Mouse (Mus musculus) naive thymus-derived CD4-positive, alpha-beta T cell, adult 2 months (primary cell): Measurements from ENCODE around the gene Vmn1r93.
"Not testable (repeated sequence)": the region's sequence is repeated elsewhere in the genome, so short reads cannot be mapped to it uniquely, and the experiment has no call there.

ENCODE experiments used
- DNase-seq: peaks from one replicate; pipeline ENCODE4 v3.0.0-alpha.2; 2011; ENCODE audit warnings: low read depth

Vmn1r93 gene

DNA sequence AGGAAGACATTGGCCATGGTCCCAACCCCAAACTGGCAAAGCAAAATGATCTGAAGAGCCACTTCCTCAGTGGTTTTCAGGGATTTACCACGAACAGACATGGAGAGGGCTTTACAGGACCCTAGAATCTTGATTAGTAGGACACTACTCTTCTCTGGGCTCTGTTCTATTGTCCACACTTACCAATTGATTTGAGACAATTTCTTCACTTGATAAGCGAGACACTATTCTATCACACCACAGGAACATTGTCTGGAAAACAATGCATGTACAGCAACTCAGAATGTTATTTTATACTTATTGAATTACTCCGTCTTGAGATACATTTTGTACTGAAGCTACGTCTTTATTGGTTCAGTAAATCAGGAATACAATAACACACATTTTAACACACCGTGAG is at the start of gene Vmn1r93:
Gene Vmn1r93 (minus strand): TSS at position 101 of the 400 bp plus-strand sequence.
- DNase-seq: not testable (repeated sequence)

DNA sequence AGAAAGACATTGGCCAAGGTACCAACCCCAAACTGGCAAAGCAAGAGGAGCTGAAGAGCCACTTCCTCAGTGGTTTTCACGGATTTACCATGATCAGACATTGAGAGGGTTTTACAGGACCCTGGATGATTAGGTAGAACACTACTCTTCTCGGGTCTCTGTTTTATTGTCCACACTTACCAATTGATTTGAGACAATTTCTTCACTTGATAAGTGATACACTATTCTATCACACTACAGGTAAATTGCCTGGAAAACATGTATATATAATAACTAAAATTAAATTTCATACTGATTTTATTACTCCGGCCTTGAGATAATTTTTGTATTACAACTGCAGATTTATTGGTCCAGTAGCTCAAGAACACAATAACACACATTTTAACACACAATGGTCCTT is 29.4 kb upstream of the Vmn1r93 start, which contains the start of gene Vmn1r94:
Gene Vmn1r94 (minus strand): TSS at position 101 of the 400 bp plus-strand sequence.
- not testable (repeated sequence) for DNase-seq

DNA sequence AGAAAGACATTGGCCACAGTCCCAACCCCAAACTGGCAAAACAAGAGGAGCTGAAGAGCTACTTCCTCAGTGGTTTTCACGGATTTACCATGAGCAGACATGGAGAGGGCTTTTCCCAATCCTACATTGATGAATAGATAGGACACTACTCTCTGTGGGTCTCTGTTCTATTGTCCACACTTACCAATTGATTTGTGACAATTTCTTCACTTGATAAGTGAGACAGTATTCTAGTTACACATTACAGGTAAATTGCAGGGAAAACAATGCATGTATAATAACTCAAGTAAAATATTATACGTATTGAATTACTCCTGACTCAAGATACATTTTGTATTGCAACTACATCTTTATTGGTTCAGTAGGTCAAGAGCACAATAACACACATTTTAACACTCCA is 16.4 kb downstream of the Vmn1r93 start, which contains the start of gene Gm16442:
Gene Gm16442 (minus strand): TSS at position 101 of the 400 bp plus-strand sequence.
- DNase-seq: not testable (repeated sequence)

DNA sequence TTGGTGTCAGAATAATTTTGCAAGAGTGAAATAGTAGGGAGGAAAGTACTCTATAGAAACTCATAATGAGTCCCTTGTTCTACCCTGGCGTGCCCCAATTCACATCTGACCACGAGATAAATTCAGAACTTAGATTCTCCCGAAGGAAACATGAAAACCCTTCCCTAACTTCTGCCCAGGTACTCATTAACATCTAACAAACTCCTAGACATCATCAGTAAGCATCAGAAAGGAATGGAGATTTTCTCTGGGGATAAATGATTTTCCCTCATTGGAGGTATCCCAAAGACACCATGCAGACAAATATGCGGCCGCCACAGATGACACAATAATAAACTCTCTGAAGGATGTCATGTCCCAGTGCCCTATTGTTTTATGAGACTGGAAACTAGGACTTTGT is 39.5 kb downstream of the Vmn1r93 start, which contains the start of gene Vmn1r91:
Gene Vmn1r91 (plus strand): TSS at position 301 of the 400 bp plus-strand sequence.
- not testable (repeated sequence) for DNase-seq
